Mouse (Mus musculus) MEL (cell line): ENCODE data around the gene Shc4. TPM values are rescaled to one million over a fixed set of nuclear protein-coding genes. Genes with fewer than 3 reads are reported as not detected.

ENCODE experiments used
- DNase-seq: peaks from one replicate; pipeline ENCODE4 v3.0.0; 2011; ENCODE audit warnings: low read depth, low spot score
- H3K27ac ChIP-seq: 2 replicates; pipeline ENCODE4 v1.5.1; 2012; ENCODE audit warnings: low read depth, mild to moderate bottlenecking, control low read depth, low read length, moderate library complexity; ENCODE audit not compliant: control insufficient read depth
- H3K27me3 ChIP-seq, 2 experiments: fragments of 150-350 bp in 1 of 2; sonication (generic) in 1 of 2; 2 replicates each; pipeline ENCODE4 v1.6.1; 2012; ENCODE audit warnings: low read length in 2 of 2, mild to moderate bottlenecking in 2 of 2, improper control_type of control experiment in 1 of 2, moderate library complexity in 1 of 2; ENCODE audit not compliant: insufficient read depth in 2 of 2, control insufficient read depth in 1 of 2
- H3K36me3 ChIP-seq, 2 experiments: 2 replicates each; pipeline ENCODE4 v1.6.1; 2012 to 2014; ENCODE audit warnings: low read length in 2 of 2, improper control_type of control experiment in 1 of 2, inconsistent platforms in 1 of 2, mild to moderate bottlenecking in 1 of 2; ENCODE audit not compliant: insufficient read depth in 2 of 2, control insufficient read depth in 1 of 2
- H3K4me1 ChIP-seq, 2 experiments: fragments of 150-350 bp in 1 of 2; sonication (generic) in 1 of 2; 2 replicates each; pipeline ENCODE4 v1.6.1; 2012; ENCODE audit warnings: low read length in 2 of 2, improper control_type of control experiment in 1 of 2, mild to moderate bottlenecking in 1 of 2; ENCODE audit not compliant: insufficient read depth in 2 of 2, control insufficient read depth in 1 of 2
- H3K4me3 ChIP-seq, 2 experiments: fragments of 150-350 bp in 1 of 2; sonication (generic) in 1 of 2; 2 replicates each; pipeline ENCODE4 v1.5.1; 2012; ENCODE audit warnings: low read depth in 2 of 2, low read length in 2 of 2, mild to moderate bottlenecking in 2 of 2, moderate library complexity in 2 of 2, control low read depth in 1 of 2, improper control_type of control experiment in 1 of 2; ENCODE audit not compliant: control insufficient read depth in 1 of 2, insufficient read depth in 1 of 2
- H3K79me2 ChIP-seq: 2 replicates; pipeline ENCODE4 v1.6.1; 2012; ENCODE audit warnings: mild to moderate bottlenecking, low read length, moderate library complexity; ENCODE audit not compliant: control insufficient read depth, poor library complexity, insufficient read depth
- H3K9ac ChIP-seq: 2 replicates; pipeline ENCODE4 v1.6.1; 2012; ENCODE audit warnings: low read depth, mild to moderate bottlenecking, control low read depth, low read length, moderate library complexity; ENCODE audit not compliant: control insufficient read depth, poor library complexity, severe bottlenecking
- H3K9me3 ChIP-seq: fragments of 150-350 bp; sonication (generic); replicated peaks from 2 replicates; pipeline ENCODE4 v1.6.1; 2012; ENCODE audit warnings: mild to moderate bottlenecking, low read length, improper control_type of control experiment, moderate library complexity; ENCODE audit not compliant: insufficient read depth
- BHLHE40 ChIP-seq: IDR thresholded peaks from 2 replicates; pipeline ENCODE4 v1.6.1; 2012; ENCODE audit warnings: low read depth, mild to moderate bottlenecking, inconsistent platforms, low read length, improper control_type of control experiment, borderline replicate concordance
- CHD1 ChIP-seq: IDR thresholded peaks from 2 replicates; pipeline ENCODE4 v1.6.1; 2012; ENCODE audit warnings: low read depth, mild to moderate bottlenecking, inconsistent platforms, low read length, improper control_type of control experiment
- CTCF ChIP-seq, 3 experiments: IDR thresholded peaks in 2 of 3; conservative IDR thresholded peaks in 1 of 3; 2 replicates each; pipeline ENCODE4 v1.5.1; 2011 to 2012; ENCODE audit warnings: low read length in 3 of 3, low read depth in 2 of 3, mild to moderate bottlenecking in 2 of 3, improper control_type of control experiment in 1 of 3, inconsistent platforms in 1 of 3, mixed read lengths in 1 of 3, moderate library complexity in 1 of 3; ENCODE audit not compliant: control insufficient read depth in 1 of 3, insufficient read depth in 1 of 3, poor library complexity in 1 of 3, severe bottlenecking in 1 of 3
- GATA1 ChIP-seq: IDR thresholded peaks from 2 replicates; pipeline ENCODE4 v1.6.1; 2011; ENCODE audit warnings: low read depth, low read length, improper control_type of control experiment
- JUND ChIP-seq: IDR thresholded peaks from 2 replicates; pipeline ENCODE4 v1.6.1; 2011; ENCODE audit warnings: low read depth, mild to moderate bottlenecking, improper control_type of control experiment, low read length
- MAX ChIP-seq: IDR thresholded peaks from 2 replicates; pipeline ENCODE4 v1.6.1; 2011; ENCODE audit warnings: low read length, improper control_type of control experiment
- MXI1 ChIP-seq: IDR thresholded peaks from 2 replicates; pipeline ENCODE4 v1.6.1; 2011; ENCODE audit warnings: mild to moderate bottlenecking, low read depth, low read length, improper control_type of control experiment
- MYB ChIP-seq: IDR thresholded peaks from 2 replicates; pipeline ENCODE4 v1.6.1; 2011; ENCODE audit warnings: mild to moderate bottlenecking, low read depth, low read length, improper control_type of control experiment
- MYC ChIP-seq: IDR thresholded peaks from 2 replicates; pipeline ENCODE4 v1.6.1; 2011; ENCODE audit warnings: low read depth, mild to moderate bottlenecking, low read length, improper control_type of control experiment, moderate library complexity
- NELFE ChIP-seq: IDR thresholded peaks from 2 replicates; pipeline ENCODE4 v1.6.1; 2011; ENCODE audit warnings: low read depth, low read length, improper control_type of control experiment
- POLR2AphosphoS2 ChIP-seq: IDR thresholded peaks from 2 replicates; pipeline ENCODE4 v1.6.1; 2011; ENCODE audit warnings: low read length, improper control_type of control experiment
- RAD21 ChIP-seq: IDR thresholded peaks from 2 replicates; pipeline ENCODE4 v1.6.1; 2011; ENCODE audit warnings: mild to moderate bottlenecking, low read depth, low read length, improper control_type of control experiment
- TAL1 ChIP-seq: IDR thresholded peaks from 2 replicates; pipeline ENCODE4 v1.6.1; 2012; ENCODE audit warnings: mild to moderate bottlenecking, inconsistent platforms, low read length, moderate library complexity, mixed read lengths
- USF1 ChIP-seq: IDR thresholded peaks from 2 replicates; pipeline ENCODE4 v1.6.1; 2014; ENCODE audit warnings: low read depth, mild to moderate bottlenecking, inconsistent platforms, low read length, improper control_type of control experiment, moderate library complexity
- USF2 ChIP-seq, 2 experiments: IDR thresholded peaks; 2 replicates each; pipeline ENCODE4 v1.6.1; 2011 to 2012; ENCODE audit warnings: improper control_type of control experiment in 2 of 2, low read length in 2 of 2, borderline replicate concordance in 1 of 2, inconsistent platforms in 1 of 2, low read depth in 1 of 2, mild to moderate bottlenecking in 1 of 2; ENCODE audit not compliant: insufficient read depth in 1 of 2
- ZKSCAN1 ChIP-seq: IDR thresholded peaks from 2 replicates; pipeline ENCODE4 v1.6.1; 2012; ENCODE audit warnings: low read depth, mild to moderate bottlenecking, inconsistent platforms, low read length, improper control_type of control experiment, moderate library complexity
- ZMIZ1 ChIP-seq: IDR thresholded peaks from 2 replicates; pipeline ENCODE4 v1.6.1; 2012; ENCODE audit warnings: low read depth, mild to moderate bottlenecking, inconsistent platforms, low read length, improper control_type of control experiment, moderate library complexity
- polyA plus RNA-seq, 2 experiments: library from polyadenylated mRNA; stranded (reverse) in 1 of 2; unstranded in 1 of 2; fragments of >175 nt in 1 of 2; fragments of >200 nt in 1 of 2; gene quantifications; 2 replicates each; pipeline versions ENCODE4 v1.2.1 to v1.2.4; 2012; ENCODE audit warnings: low replicate concordance in 2 of 2, low read depth in 1 of 2; ENCODE audit not compliant: insufficient read length in 2 of 2, insufficient read depth in 1 of 2, missing spikeins in 1 of 2
- total RNA-seq: library from RNA; depleted of rRNA; stranded (reverse); fragments of 300-350 nt; gene quantifications from 2 replicates; pipeline ENCODE4 v1.2.3, GENCODE M21; 2012

The Shc4 gene
- total and polyA plus RNA-seq, 3 experiments, result 0.38 to 1.1 TPM; not detected in 1

DNA sequence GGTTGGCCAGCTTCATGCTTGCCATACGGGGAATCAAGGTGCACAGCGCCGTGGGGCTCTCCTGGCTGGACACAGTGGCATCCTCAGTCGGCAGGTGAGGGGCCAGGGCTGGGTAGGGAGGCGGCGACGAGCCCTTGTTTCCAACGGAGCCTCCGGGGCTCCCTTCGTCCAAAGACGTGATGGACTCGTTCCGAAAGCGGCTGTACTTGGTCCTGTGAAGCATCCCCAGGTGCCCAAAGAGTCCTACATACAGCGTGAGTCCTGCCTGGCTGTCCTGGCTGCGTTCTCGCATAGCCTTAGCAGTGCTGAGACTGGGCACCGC is 901 bp downstream of the Shc4 start:
- H3K4me1 ChIP-seq, result no peaks in the 10 kb centered on the region
- TF ChIP-seq TAL1, result no peak
- TF ChIP-seq USF2 (IDR thresholded peaks at IDR 0.05; ENCODE audit: borderline replicate concordance in 1 of 2, insufficient read depth in 1 of 2, low read depth in 1 of 2, low read length in 2 of 2), result no peak
- TF ChIP-seq BHLHE40, result no peak
- no peak for TF ChIP-seq CTCF (IDR thresholded peaks at IDR 0.05 in 2 of 3, conservative IDR thresholded peaks at IDR 0.05 in 1 of 3; ENCODE audit: control insufficient read depth in 1 of 3, insufficient read depth in 1 of 3, low read depth in 2 of 3, low read length in 3 of 3, poor library complexity in 1 of 3, severe bottlenecking in 1 of 3)
- no peak for TF ChIP-seq POLR2AphosphoS2
- TF ChIP-seq ZKSCAN1, result no peak
- TF ChIP-seq USF1, result no peak
- TF ChIP-seq NELFE, result no peak
- no peak for TF ChIP-seq CHD1
- no peak for TF ChIP-seq MYB
- TF ChIP-seq ZMIZ1, result no peak
- no peak for TF ChIP-seq MYC
- no peak for TF ChIP-seq MAX
- no peak for TF ChIP-seq GATA1
- no peak for TF ChIP-seq MXI1
- no peak for TF ChIP-seq RAD21
- TF ChIP-seq, all 39 proteins: peak for 0
- DNase-seq, result no peak
- H3K27ac ChIP-seq, result no peak overlapping the region
- no peak overlapping the region for H3K9ac ChIP-seq
- H3K79me2 ChIP-seq, result no peaks in the 10 kb centered on the region
- H3K36me3 ChIP-seq, result no peaks in the 10 kb centered on the region
- no peaks in the 10 kb centered on the region for H3K9me3 ChIP-seq
- peaks cover 3 to 8% of the 10 kb centered on the region in 2 experiments; a peak in 3 of 4 replicates for H3K27me3 ChIP-seq
- no peak overlapping the region for H3K4me3 ChIP-seq

GRCm38 (mm10) chr2:125716599-125716998 is 7.3 kb downstream of the Shc4 start:
- Histone ChIP-seq H3K79me2 (no peaks in the 10 kb centered on the region), H3K27me3 (peaks cover 0 to 3% of the 10 kb centered on the region in 2 experiments; a peak in 3 of 4 replicates), H3K4me1 (no peaks in the 10 kb centered on the region), H3K9me3 (no peaks in the 10 kb centered on the region), H3K36me3 (no peaks in the 10 kb centered on the region), H3K4me3 (no peak overlapping the region)
- no peak for TF ChIP-seq JUND
- TF ChIP-seq, all 39 proteins: peak for 0
- no peak overlapping the region for H3K9ac ChIP-seq
- DNase-seq, result no peak
- no peak overlapping the region for H3K27ac ChIP-seq
